Mouse (Mus musculus) stomach, postnatal 0 days (tissue): ENCODE results near the gene Mri1.

ENCODE experiments used
- CTCF ChIP-seq: IDR thresholded peaks from 2 replicates; pipeline ENCODE4 v1.5.1; 2016; ENCODE audit warnings: antibody characterized with exemption, low read depth, mild to moderate bottlenecking, moderate library complexity
- EP300 ChIP-seq: optimal IDR thresholded peaks from 2 replicates; pipeline ENCODE3; 2016; ENCODE audit warnings: antibody characterized with exemption

DNA sequence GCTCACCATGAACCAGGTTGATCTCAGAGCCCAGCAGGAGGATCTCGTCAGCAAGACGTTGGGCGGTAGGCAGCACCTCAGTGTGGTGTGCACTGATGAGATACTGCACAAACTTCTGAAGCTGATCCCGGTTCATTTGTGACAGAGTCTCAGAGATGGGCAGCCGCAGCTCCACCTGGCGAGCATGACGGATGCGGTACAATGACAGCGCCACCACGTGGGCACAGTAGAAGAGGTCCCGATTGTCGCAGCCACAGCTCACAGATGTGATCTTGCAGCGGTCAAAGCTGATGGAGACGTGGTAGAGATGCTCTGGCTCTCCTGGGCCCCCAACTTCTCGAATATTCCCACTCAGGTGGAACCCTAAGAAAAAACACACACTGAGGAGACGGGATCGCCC lies 26.4 kb downstream of the Mri1 start:
- TF ChIP-seq CTCF (peak; percentile 58), EP300 (no peak)
